Mouse (Mus musculus) heart, adult 2 months (tissue): ENCODE results near the gene P3h2.

Source experiments
- CTCF ChIP-seq: fragments of 200-600 bp; IDR thresholded peaks from 2 replicates; pipeline ENCODE4 v1.8.1; 2022; ENCODE audit warnings: antibody characterized with exemption, mild to moderate bottlenecking, moderate library complexity
- POLR2A ChIP-seq: fragments of 200-500 bp; IDR thresholded peaks from 2 replicates; pipeline ENCODE4 v1.6.1; 2011; ENCODE audit warnings: mild to moderate bottlenecking, low read depth, low read length, control low read depth; ENCODE audit not compliant: insufficient read depth

DNA sequence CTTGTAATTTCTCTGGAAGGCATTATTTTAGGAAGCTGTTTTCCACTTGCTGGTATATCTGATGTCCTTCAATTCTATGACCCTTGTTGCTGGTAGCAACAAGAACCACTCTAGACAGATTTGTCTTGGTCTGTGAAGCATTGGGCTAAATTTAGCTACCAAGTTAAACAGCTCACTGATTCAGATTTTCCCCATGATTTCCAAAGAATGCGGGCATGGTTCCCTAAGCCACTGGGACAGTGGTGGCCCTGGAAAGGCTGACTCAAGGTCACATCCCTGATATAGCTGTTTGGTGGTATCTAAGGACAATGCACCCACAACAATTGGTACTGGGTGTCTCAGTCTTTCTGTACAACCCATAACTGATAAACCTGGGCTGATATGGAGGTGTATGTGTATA lies 22.8 kb downstream of the P3h2 start:
- TF ChIP-seq CTCF (no peak), POLR2A (no peak)
